Mouse (Mus musculus) forebrain, embryonic 12.5 days (tissue): Measurements from ENCODE around the gene Araf. TPM values are rescaled to one million over a fixed set of nuclear protein-coding genes. Genes with fewer than 3 reads are reported as not detected.
A peak's percentile ranks its signal among the peaks of the same experiment; 100 is the strongest.

Experiments
- ATAC-seq: fragments of 200-750 bp; cut with Nextera tagmentation; 2 replicates; pipeline ENCODE4 v1.8.0; 2017; ENCODE audit warnings: moderate TSS enrichment; ENCODE audit not compliant: low FRiP score
- H3K27ac ChIP-seq: fragments of 300-500 bp; sonication (generic); 2 replicates; pipeline ENCODE4 v1.5.1; 2016; ENCODE audit warnings: mild to moderate bottlenecking
- H3K27me3 ChIP-seq: fragments of 300-500 bp; sonication (generic); 2 replicates; pipeline ENCODE4 v1.6.1; 2016; ENCODE audit warnings: mild to moderate bottlenecking
- H3K36me3 ChIP-seq: fragments of 300-500 bp; sonication (generic); replicated peaks from 2 replicates; pipeline ENCODE4 v1.6.1; 2016; ENCODE audit warnings: mild to moderate bottlenecking
- H3K4me1 ChIP-seq: fragments of 300-500 bp; sonication (generic); 2 replicates; pipeline ENCODE4 v1.6.1; 2016
- H3K4me2 ChIP-seq: fragments of 300-500 bp; sonication (generic); 2 replicates; pipeline ENCODE4 v1.6.1; 2016; ENCODE audit warnings: mild to moderate bottlenecking, moderate library complexity
- H3K4me3 ChIP-seq: fragments of 300-500 bp; sonication (generic); replicated peaks from 2 replicates; pipeline ENCODE4 v1.5.1; 2016; ENCODE audit warnings: mild to moderate bottlenecking
- H3K9ac ChIP-seq: fragments of 300-500 bp; sonication (generic); 2 replicates; pipeline ENCODE4 v1.6.1; 2016; ENCODE audit warnings: mild to moderate bottlenecking
- H3K9me3 ChIP-seq: fragments of 300-500 bp; sonication (generic); 2 replicates; pipeline ENCODE4 v1.6.1; 2016
- WGBS: fragments of 180-500 bp; shearing (Covaris S2); methylation state at CpG from one replicate; pipeline ENCODE4 v1.1.7; 2016; 5-methylcytosine and 5-hydroxymethylcytosine counted together
- polyA plus RNA-seq: library from polyadenylated mRNA; unstranded; fragments of >200 nt; fragmentation: Nextera tagmentation; extraction: Ambion mirVana; gene quantifications from 2 replicates; pipeline ENCODE4 v1.2.1, GENCODE M21; 2016

The Araf gene
- polyA plus RNA-seq, 1 experiment from 2014 or later = 133 TPM

DNA sequence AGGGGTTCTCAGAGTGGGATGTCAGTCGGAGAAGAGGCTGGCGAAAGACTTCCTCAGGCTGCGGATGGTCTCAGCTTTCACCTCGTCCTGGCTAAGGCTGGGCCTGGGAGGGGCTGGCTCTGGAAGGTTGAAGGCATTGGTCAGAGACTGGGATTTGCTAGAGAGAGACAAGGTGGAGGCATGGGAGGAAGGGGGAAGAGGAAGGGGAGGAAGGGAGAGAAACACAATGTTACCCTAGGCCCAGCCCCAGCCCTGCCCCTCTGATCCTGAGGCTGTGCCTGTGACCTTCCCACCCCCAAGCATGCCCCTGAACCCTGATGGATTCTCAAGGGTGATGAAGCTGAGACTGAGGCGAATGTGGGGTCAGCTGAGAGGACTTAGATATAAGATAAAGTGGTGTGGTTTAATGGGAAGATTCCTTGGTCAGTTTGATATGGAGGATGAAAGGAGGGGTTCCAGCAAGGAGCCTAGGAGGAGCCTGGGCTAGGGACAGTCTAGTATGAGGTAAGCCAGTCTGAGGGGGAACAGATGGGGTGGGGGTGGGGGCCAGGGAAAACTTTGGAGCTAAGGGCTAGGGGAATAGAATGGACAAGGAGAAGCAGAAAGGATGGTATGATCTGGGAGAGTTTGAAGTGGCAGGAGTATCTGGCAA lies 64.0 kb downstream of the Araf start:
- no peaks in the 10 kb centered on the region for H3K4me1 ChIP-seq
- 39% methylated on average over 5 of the region's 5 CpGs for WGBS
- H3K27me3 ChIP-seq = no peaks in the 10 kb centered on the region
- no peak for ATAC-seq
- no peak overlapping the region for H3K4me2 ChIP-seq
- peaks cover 9% of the 10 kb centered on the region; the same call in 1 of the 2 replicates for H3K36me3 ChIP-seq
- no peak overlapping the region for H3K4me3 ChIP-seq
- no peak overlapping the region for H3K27ac ChIP-seq
- H3K9me3 ChIP-seq = 0 out of 2 replicates have a peak, but pooled peaks cover 4% of the 10 kb centered on the region
- no peak overlapping the region for H3K9ac ChIP-seq

GRCm38 (mm10) chrX:20862105-20863065 lies 64.8 kb downstream of the Araf start:
- Histone ChIP-seq H3K4me2 (no peak overlapping the region), H3K27me3 (no peaks in the 10 kb centered on the region), H3K4me1 (no peaks in the 10 kb centered on the region), H3K27ac (no peak overlapping the region), H3K9me3 (0 out of 2 replicates have a peak, but pooled peaks cover 4% of the 10 kb centered on the region), H3K4me3 (no peak overlapping the region), H3K9ac (no peak overlapping the region), H3K36me3 (peaks cover 8% of the 10 kb centered on the region; the same call in 1 of the 2 replicates)
- 53% methylated on average over 24 of the region's 29 CpGs for WGBS
- ATAC-seq = peak; percentile 17; the same call in 1 of the 2 replicates

DNA sequence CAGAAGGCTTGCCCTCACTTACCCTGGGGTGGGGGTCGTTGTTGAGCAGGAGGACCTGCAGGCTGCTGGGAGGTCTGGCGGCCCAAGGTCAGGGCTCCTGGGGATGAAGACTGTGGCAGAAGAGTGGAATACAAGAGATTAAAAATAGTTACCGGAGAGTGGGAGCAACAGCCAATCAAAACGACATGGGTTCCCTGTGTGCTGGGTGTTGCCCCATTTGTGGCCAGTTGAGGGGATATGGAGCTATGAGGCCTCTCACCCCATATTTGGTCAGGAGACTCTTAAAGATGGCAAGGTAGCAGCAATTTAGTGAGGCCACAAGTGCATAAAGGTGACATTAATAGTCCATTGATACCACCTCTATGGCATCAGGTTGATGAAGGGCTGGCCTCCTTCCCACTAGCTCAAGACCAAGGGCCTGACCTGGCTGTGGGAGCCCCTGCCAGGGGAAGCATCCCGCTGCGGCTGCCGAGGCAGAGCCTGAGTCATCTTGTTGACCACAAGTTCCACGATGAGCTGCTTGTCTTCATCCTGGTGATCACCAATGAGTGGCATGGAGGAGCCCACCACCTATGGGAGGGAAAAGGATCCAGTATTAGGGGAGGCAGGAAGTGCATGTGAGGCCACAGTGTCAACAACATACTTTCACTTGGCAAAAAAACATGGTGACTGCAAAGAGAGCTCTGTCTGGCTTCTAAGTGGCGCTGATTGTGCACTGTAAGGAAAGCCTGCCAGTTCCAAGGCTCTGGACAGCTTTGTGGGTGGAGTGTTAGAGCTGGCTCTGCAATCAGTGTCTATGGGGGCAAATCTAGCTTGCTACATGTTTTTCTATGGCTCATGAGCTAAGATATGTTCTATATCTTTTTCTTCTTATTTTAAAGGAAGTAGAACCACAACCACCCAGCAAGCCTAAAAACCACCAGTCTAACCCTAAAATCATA lies 65.8 kb downstream of the Araf start:
- H3K9me3 ChIP-seq = 0 out of 2 replicates have a peak, but pooled peaks cover 4% of the 10 kb centered on the region
- H3K27ac ChIP-seq = no peak overlapping the region
- ATAC-seq = no peak
- H3K4me2 ChIP-seq = no peak overlapping the region
- H3K27me3 ChIP-seq = no peaks in the 10 kb centered on the region
- no peak overlapping the region for H3K9ac ChIP-seq
- H3K4me1 ChIP-seq = no peaks in the 10 kb centered on the region
- 0 out of 2 replicates have a peak, but pooled peaks cover 3% of the 10 kb centered on the region for H3K36me3 ChIP-seq
- 83% methylated on average over 9 of the region's 9 CpGs for WGBS
- H3K4me3 ChIP-seq = no peak overlapping the region

DNA sequence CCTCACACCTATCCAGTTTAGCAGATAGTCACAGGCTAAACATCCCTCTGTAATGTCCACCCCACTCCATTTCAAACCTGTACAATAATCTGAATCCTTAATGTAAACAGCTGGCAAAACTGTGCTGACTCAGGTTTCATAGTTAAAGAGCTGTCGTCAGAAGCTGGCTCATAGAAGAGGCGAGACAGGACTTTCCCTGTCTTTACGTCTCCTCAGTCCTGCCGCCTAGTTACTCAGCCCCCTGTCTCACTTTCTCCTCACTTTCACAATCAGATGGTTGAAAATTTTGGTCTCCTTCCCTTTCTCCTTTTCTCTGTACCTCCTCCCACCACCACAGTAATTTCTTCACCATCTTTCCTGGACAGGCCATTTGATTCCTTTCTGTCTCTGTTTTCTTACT lies 70.5 kb downstream of the Araf start:
- Histone ChIP-seq H3K4me3 (no peak overlapping the region), H3K9me3 (no peaks in the 10 kb centered on the region), H3K27me3 (no peaks in the 10 kb centered on the region), H3K36me3 (no peaks in the 10 kb centered on the region), H3K4me2 (no peak overlapping the region), H3K27ac (no peak overlapping the region), H3K4me1 (peaks cover under 1% of the 10 kb centered on the region; the same call in 1 of the 2 replicates), H3K9ac (no peak overlapping the region)
- no peak for ATAC-seq
- 82% methylated on average over 4 of the region's 4 CpGs for WGBS

- Histone ChIP-seq H3K4me2 (no peak overlapping the region), H3K4me1 (peaks cover 4% of the 10 kb centered on the region; the same call in 1 of the 2 replicates), H3K27me3 (no peaks in the 10 kb centered on the region), H3K4me3 (no peak overlapping the region), H3K9me3 (no peaks in the 10 kb centered on the region), H3K27ac (no peak overlapping the region), H3K9ac (no peak overlapping the region), H3K36me3 (no peaks in the 10 kb centered on the region)
- no peak for ATAC-seq
- WGBS = 85% methylated on average over 1 of the region's 1 CpGs
Measured at GRCm38 (mm10) chrX:20869203-20869602, 71.6 kb downstream of the Araf start.

DNA sequence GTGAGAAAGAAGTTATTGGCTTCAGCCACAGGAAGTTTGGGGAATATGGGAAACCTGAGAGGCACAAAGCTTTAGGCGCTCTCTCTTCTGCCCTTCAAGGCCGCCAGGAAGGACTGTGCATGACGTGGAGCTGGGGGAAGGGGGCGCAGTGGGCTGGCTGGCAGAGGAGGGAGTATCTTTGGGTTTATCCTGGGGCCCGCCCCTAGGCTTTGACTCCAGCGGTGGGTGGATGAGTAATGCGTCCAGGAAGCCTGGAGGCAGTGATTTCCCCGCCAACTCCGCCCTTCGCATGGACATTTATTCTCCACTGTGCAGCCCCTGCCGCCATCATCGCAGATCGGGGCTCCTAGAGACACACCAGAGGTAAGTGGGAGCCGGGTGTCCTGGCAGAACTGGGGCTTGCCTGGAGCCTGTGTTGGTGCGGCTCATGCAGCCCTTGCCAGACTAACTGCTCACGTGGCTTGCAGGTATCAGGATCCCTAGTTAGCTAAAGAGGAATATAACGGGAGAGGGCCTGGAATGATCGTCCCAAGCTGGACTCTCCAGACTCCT lies 72.4 kb downstream of the Araf start, which contains the start of gene Timp1:
Gene Timp1 (plus strand): TSS at position 205 of the 552 bp plus-strand sequence.
- Histone ChIP-seq H3K9ac (no peak within 1 kb of the TSS), H3K4me2 (peak within 1 kb of the TSS; percentile 31; the same call in 1 of the 2 replicates), H3K9me3 (no peaks in the 10 kb centered on the region), H3K27ac (no peak within 1 kb of the TSS), H3K27me3 (no peaks in the 10 kb centered on the region), H3K4me1 (peaks cover 4% of the 10 kb centered on the region; the same call in 1 of the 2 replicates), H3K4me3 (0 out of 2 replicates have a peak within 1 kb of the TSS, but pooled peaks have one; percentile 5), H3K36me3 (no peaks in the 10 kb centered on the region)
- ATAC-seq = 0 out of 2 replicates have a peak, but pooled peaks have one; percentile 20
- WGBS = 24% methylated on average over 18 of the region's 18 CpGs

GRCm38 (mm10) chrX:20872928-20873500 lies 75.4 kb downstream of the Araf start:
- 39% methylated on average over 11 of the region's 11 CpGs for WGBS
- H3K4me3 ChIP-seq = no peak overlapping the region
- H3K27ac ChIP-seq = no peak overlapping the region
- H3K4me2 ChIP-seq = no peak overlapping the region
- no peaks in the 10 kb centered on the region for H3K36me3 ChIP-seq
- ATAC-seq = no peak
- H3K9ac ChIP-seq = no peak overlapping the region
- no peaks in the 10 kb centered on the region for H3K27me3 ChIP-seq
- no peaks in the 10 kb centered on the region for H3K9me3 ChIP-seq
- H3K4me1 ChIP-seq = peaks cover 4% of the 10 kb centered on the region; the same call in 1 of the 2 replicates

DNA sequence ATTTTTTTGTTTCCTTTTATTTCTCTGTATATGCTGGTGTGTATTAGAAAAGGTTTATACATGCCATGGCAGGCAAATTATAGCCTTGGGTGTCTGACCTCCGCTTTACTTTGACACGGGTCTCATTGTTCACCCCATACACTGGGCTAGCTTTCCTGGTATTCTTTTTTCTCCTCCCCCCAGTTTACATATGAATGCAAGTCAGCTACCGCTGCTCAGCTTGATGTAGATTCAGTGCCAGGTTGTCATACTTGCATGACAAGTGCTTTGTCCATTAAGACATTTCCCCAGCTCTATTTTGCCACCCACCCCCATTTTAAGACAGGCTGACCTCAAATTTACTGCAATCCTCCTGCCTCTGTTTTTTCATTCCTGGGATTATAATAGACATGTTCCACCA lies 77.6 kb downstream of the Araf start:
- ATAC-seq = no peak
- Histone ChIP-seq H3K9ac (no peak overlapping the region), H3K36me3 (no peaks in the 10 kb centered on the region), H3K27ac (no peak overlapping the region), H3K27me3 (no peaks in the 10 kb centered on the region), H3K4me1 (peaks cover 4% of the 10 kb centered on the region; the same call in 1 of the 2 replicates), H3K9me3 (no peaks in the 10 kb centered on the region), H3K4me2 (no peak overlapping the region), H3K4me3 (no peak overlapping the region)
- 14% methylated on average over 3 of the region's 3 CpGs for WGBS

- no peaks in the 10 kb centered on the region for H3K27me3 ChIP-seq
Measured at GRCm38 (mm10) chrX:20910074-20910473, 112.5 kb downstream of the Araf start.

More at GRCm38 (mm10) chrX:20910074-20910473, 112.5 kb downstream of the Araf start:
- Histone ChIP-seq H3K4me1 (no peaks in the 10 kb centered on the region), H3K9me3 (no peaks in the 10 kb centered on the region), H3K4me3 (no peak overlapping the region), H3K9ac (no peak overlapping the region), H3K4me2 (no peak overlapping the region), H3K36me3 (no peaks in the 10 kb centered on the region; the same call in 1 of the 2 replicates), H3K27ac (no peak overlapping the region)
- no peak for ATAC-seq
- whole genome bisulfite sequencing = 55% methylated on average over 3 of the region's 3 CpGs
